Mouse (Mus musculus) hindbrain, postnatal 0 days (tissue): ENCODE measurements around the gene Tmem39b. TPM values are rescaled to one million over a fixed set of nuclear protein-coding genes. Genes with fewer than 3 reads are reported as not detected.

Source experiments
- ATAC-seq: fragments of 200-750 bp; cut with Nextera tagmentation; 2 replicates; pipeline ENCODE4 v1.8.0; 2017; ENCODE audit warnings: mild to moderate bottlenecking, moderate TSS enrichment, moderate library complexity
- DNase-seq: peaks from one replicate; pipeline ENCODE4 v3.0.0-alpha.2; 2015; ENCODE audit warnings: low spot score
- H3K27ac ChIP-seq: fragments of 300-500 bp; sonication (generic); 2 replicates; pipeline ENCODE4 v1.5.1; 2014; ENCODE audit warnings: mild to moderate bottlenecking
- H3K27me3 ChIP-seq: fragments of 300-500 bp; sonication (generic); 2 replicates; pipeline ENCODE4 v1.6.1; 2014; ENCODE audit warnings: low read length, mixed read lengths; ENCODE audit not compliant: insufficient read depth
- H3K36me3 ChIP-seq: fragments of 300-500 bp; sonication (generic); 2 replicates; pipeline ENCODE4 v1.6.1; 2014; ENCODE audit warnings: low read length, mixed read lengths; ENCODE audit not compliant: insufficient read depth
- H3K4me1 ChIP-seq: fragments of 300-500 bp; sonication (generic); 2 replicates; pipeline ENCODE4 v1.6.1; 2014; ENCODE audit warnings: antibody characterized with exemption, low read length, mixed read lengths; ENCODE audit not compliant: insufficient read depth
- H3K4me2 ChIP-seq: fragments of 300-500 bp; sonication (generic); 2 replicates; pipeline ENCODE4 v1.6.1; 2014; ENCODE audit warnings: low read depth, mild to moderate bottlenecking, low read length, moderate library complexity, mixed read lengths
- H3K4me3 ChIP-seq: fragments of 300-500 bp; sonication (generic); 2 replicates; pipeline ENCODE4 v1.5.1; 2014; ENCODE audit warnings: low read length
- H3K9ac ChIP-seq: fragments of 300-500 bp; sonication (generic); replicated peaks from 2 replicates; pipeline ENCODE4 v1.6.1; 2014; ENCODE audit warnings: mild to moderate bottlenecking, low read length, moderate library complexity, mixed read lengths
- H3K9me3 ChIP-seq: fragments of 300-500 bp; sonication (generic); 2 replicates; pipeline ENCODE4 v1.6.1; 2016; ENCODE audit warnings: low read length, mixed read lengths
- CTCF ChIP-seq: IDR thresholded peaks from 2 replicates; pipeline ENCODE4 v1.5.1; 2016; ENCODE audit warnings: antibody characterized with exemption, control low read depth, low read depth
- WGBS: fragments of 180-500 bp; shearing (Covaris S2); extraction: QIAGEN DNeasy Blood & Tissue Kit; methylation state at CpG from one replicate; pipeline ENCODE4 v1.1.7; 2014; 5-methylcytosine and 5-hydroxymethylcytosine counted together
- polyA plus RNA-seq: library from polyadenylated mRNA; unstranded; fragments of >200 nt; fragmentation: Nextera tagmentation; extraction: Ambion mirVana; gene quantifications from 2 replicates; pipeline ENCODE4 v1.2.1, GENCODE M21; 2015
- total RNA-seq: library from RNA; depleted of rRNA; stranded (reverse); fragments of >200 nt; gene quantifications from 2 replicates; pipeline ENCODE4 v1.2.3, GENCODE M21; 2014; rRNA removed

The Tmem39b gene
- 23.8 and 25.2 TPM in 2 replicates for total RNA-seq
- polyA plus RNA-seq, result 10.5 and 12.1 TPM in 2 replicates

GRCm38 (mm10) chr4:129696158-129696985 lies at the start of gene Tmem39b:
Gene Tmem39b, minus strand, starts transcription at chr4:129696838.
- Histone ChIP-seq H3K9ac (peak within 1 kb of the TSS; percentile 77), H3K27ac (peak within 1 kb of the TSS; percentile 94), H3K4me1 (peaks cover 5% of the 10 kb centered on the region), H3K9me3 (no peaks in the 10 kb centered on the region), H3K27me3 (no peaks in the 10 kb centered on the region), H3K4me2 (peak within 1 kb of the TSS; percentile 73), H3K36me3 (peaks cover 22% of the 10 kb centered on the region), H3K4me3 (peak within 1 kb of the TSS; percentile 73)
- no peak for TF ChIP-seq CTCF
- ATAC-seq (peak; percentile 91), DNase-seq (peak; percentile 97)
- under 1% methylated on average over 47 of the region's 57 CpGs for WGBS

DNA sequence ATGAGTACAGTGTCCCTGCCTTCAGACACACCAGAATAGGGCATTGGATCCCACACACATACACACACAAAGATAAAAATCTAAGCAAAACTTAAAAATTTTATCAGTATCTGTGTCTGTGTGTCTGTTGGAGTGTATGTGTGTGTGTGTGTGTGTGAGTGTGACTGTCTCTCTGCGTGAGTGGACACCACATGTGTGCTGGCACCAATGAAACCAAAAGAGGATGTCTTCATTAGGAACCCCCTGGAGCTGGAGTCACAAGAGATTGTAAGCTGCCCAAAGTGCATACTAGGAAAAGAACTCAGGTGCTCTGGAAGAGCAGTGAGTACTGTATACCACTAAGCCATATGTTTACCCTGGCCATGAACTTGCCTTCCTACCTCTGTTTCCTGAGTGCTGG lies 49.5 kb upstream of the Tmem39b start:
- H3K27me3 ChIP-seq, result no peaks in the 10 kb centered on the region
- H3K9ac ChIP-seq, result no peak overlapping the region
- H3K27ac ChIP-seq, result no peak overlapping the region
- 78% methylated on average over 1 of the region's 1 CpGs for WGBS
- DNase-seq (no peak), ATAC-seq (no peak)
- TF ChIP-seq CTCF, result no peak
- H3K4me2 ChIP-seq, result no peak overlapping the region
- no peaks in the 10 kb centered on the region for H3K36me3 ChIP-seq
- no peaks in the 10 kb centered on the region for H3K9me3 ChIP-seq
- no peak overlapping the region for H3K4me3 ChIP-seq
- H3K4me1 ChIP-seq, result peaks cover 6% of the 10 kb centered on the region; the same call in 1 of the 2 replicates

DNA sequence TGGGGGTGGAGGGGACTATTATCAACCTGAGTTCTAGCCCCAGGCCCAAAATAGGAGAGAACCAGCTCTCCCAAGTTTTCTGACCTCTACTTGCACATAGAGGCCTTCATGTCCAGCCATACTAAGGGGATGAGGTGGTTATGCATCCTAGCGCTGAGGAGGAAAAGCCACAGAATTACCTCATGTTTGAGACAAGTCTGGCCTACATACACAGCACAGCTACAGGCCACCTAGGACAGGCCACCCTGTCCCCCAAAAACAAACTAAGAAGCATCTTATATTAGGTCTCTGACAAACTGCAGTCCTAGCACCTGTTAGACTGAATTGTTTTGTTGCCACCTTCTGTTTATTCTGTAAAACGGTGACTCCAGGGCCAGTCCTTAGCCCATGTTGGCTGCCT lies 46.9 kb upstream of the Tmem39b start:
- no peak for ATAC-seq
- Histone ChIP-seq H3K4me3 (peak overlapping the region; percentile 97), H3K27ac (peak overlapping the region; percentile 99), H3K27me3 (no peaks in the 10 kb centered on the region), H3K36me3 (no peaks in the 10 kb centered on the region), H3K9me3 (no peaks in the 10 kb centered on the region), H3K4me1 (peaks cover 6% of the 10 kb centered on the region; the same call in 1 of the 2 replicates), H3K4me2 (peak overlapping the region; percentile 84), H3K9ac (peak overlapping the region; percentile 99; the same call in 1 of the 2 replicates)
- WGBS, result 44% methylated on average over 2 of the region's 2 CpGs
- TF ChIP-seq CTCF, result no peak
- DNase-seq, result no peak

DNA sequence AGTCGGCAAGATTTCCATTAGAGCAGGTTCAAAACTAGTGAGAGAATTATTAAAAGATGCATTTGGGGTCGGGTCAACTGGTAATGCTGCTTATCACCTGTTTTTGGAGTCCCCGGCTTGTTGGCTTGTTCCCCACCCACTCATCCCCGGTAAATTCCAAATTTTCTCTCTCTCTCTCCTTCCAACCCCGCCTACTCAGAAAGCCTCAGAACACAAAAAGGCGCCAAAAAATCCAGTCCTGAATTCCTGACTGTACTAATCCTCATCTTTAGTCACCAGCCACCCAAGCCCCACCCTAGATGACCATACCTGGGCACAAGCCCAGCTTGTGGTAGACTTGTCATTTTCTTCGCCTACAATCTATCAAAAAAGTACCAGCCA lies 46.4 kb upstream of the Tmem39b start:
- no peak for TF ChIP-seq CTCF
- no peak for DNase-seq
- 6% methylated on average over 7 of the region's 7 CpGs for WGBS

DNA sequence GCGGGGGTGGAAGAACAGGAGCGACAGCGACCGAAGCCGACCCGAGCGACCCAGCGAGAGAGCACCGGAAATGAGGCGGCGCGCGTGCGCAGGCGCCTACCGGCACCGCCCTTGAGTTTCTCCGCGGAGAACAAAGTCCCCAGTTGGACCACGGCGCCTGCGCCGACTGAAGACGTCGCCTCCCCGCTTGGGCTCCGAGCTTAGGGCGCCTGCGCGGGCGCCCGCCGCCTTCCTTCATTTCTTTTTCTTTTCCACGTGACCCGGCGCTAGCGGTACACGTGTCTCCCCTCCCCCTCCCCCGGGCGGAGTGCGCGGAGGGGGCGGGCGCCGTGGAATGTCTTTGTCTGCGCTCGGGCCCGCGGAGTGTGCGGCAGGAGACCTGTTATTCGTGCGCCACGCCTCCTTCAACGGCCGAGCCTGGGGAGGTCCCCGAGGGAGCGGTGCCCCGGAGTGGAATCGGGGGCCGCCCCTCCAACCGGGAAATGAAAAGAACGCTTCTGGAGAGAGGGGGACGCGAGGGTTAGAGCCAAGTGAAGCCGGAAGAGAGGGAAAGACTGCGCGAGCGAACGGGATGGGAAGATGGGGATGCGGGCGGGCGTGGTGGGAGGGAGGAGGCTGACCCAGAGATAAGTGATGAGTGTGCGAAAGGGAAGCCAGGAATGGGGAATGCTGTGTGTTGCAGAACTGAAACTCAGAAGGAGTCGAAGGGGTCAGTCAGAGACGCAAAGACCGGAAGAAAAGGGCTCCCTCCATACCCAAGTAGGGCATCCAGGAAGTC lies 45.8 kb upstream of the Tmem39b start, which contains the start of gene Khdrbs1:
Khdrbs1 (minus strand) TSS at position 72 of the 778 bp plus-strand sequence.
- Histone ChIP-seq H3K27me3 (no peaks in the 10 kb centered on the region), H3K4me3 (peak within 1 kb of the TSS; percentile 97), H3K4me2 (peak within 1 kb of the TSS; percentile 84), H3K27ac (peak within 1 kb of the TSS; percentile 99), H3K4me1 (peaks cover 6% of the 10 kb centered on the region; the same call in 1 of the 2 replicates), H3K9me3 (no peaks in the 10 kb centered on the region), H3K36me3 (no peaks in the 10 kb centered on the region), H3K9ac (peak within 1 kb of the TSS; percentile 99)
- DNase-seq (peak; percentile 100), ATAC-seq (peak; percentile 96)
- no peak for TF ChIP-seq CTCF
- WGBS, result under 1% methylated on average over 74 of the region's 76 CpGs

More for the DNA sequence above, 46.4 kb upstream of the Tmem39b start:
- Histone ChIP-seq H3K27ac (peak overlapping the region; percentile 99), H3K4me2 (peak overlapping the region; percentile 84), H3K4me3 (peak overlapping the region; percentile 97), H3K9ac (peak overlapping the region; percentile 99), H3K36me3 (no peaks in the 10 kb centered on the region), H3K27me3 (no peaks in the 10 kb centered on the region), H3K9me3 (no peaks in the 10 kb centered on the region), H3K4me1 (peaks cover 6% of the 10 kb centered on the region; the same call in 1 of the 2 replicates)
- ATAC-seq, result no peak

DNA sequence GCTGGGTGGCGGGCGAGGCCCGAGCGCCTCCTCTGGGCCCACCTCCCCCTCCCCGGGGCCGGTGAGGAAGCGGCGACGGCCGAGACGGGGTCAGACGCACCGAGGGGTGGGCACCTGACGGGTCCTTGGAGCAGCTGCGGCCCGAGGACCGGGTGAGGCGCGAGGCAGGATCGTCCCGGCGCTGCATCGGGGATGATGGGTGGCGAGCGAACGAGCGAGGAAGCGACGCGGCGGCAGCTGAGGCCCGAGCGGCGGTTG lies 45.3 kb upstream of the Tmem39b start:
- DNase-seq, result no peak
- Histone ChIP-seq H3K27ac (peak overlapping the region; percentile 99), H3K4me1 (peaks cover 6% of the 10 kb centered on the region; the same call in 1 of the 2 replicates), H3K4me3 (peak overlapping the region; percentile 97), H3K9ac (peak overlapping the region; percentile 99), H3K36me3 (no peaks in the 10 kb centered on the region), H3K4me2 (peak overlapping the region; percentile 81), H3K27me3 (no peaks in the 10 kb centered on the region), H3K9me3 (no peaks in the 10 kb centered on the region)
- 0% methylated on average over 32 of the region's 34 CpGs for WGBS
- ATAC-seq, result no peak; the same call in 1 of the 2 replicates
- TF ChIP-seq CTCF, result no peak
